Mouse (Mus musculus) megakaryocyte, embryonic 14.5 days (primary cell): ENCODE results near the gene Rtn4r.

Source experiments
- FLI1 ChIP-seq: IDR thresholded peaks from 2 replicates; pipeline ENCODE4 v1.6.1; 2012; ENCODE audit warnings: low read length, inconsistent platforms, mixed read lengths
- GATA1 ChIP-seq: IDR thresholded peaks from 3 replicates; pipeline ENCODE4 v1.6.1; 2012; ENCODE audit warnings: mixed read lengths, low read length, inconsistent platforms, borderline replicate concordance

DNA sequence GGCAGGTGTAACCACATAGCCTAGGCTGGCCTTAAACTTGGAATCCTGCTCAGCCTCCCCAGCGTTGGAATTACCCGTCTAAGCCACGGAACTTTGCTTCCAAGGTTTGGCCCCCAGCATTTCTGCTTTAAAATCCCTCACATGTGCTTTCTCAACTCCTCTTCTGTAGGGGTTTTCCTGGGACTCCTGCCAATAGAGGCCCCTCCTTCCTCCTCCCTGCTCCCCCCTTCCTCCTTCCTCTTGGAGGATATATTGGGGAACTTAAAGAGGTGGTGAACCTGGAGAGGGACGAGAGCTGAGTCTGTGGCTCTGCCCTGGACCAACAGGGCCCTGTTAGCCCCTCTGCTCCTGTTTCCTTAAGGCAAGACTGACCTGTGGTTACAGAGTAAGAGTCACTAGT lies 2.8 kb downstream of the Rtn4r start:
- TF ChIP-seq FLI1 (no peak), GATA1 (no peak)
